Mouse (Mus musculus) stomach, embryonic 14.5 days (tissue): ENCODE measurements around the gene Sdc4. TPM values are rescaled to one million over a fixed set of nuclear protein-coding genes. Genes with fewer than 3 reads are reported as not detected.
A peak's percentile ranks its signal among the peaks of the same experiment; 100 is the strongest.

Experiments
- ATAC-seq: fragments of 200-750 bp; cut with Nextera tagmentation; 2 replicates; pipeline ENCODE4 v1.8.0; 2017; ENCODE audit warnings: low read depth, moderate TSS enrichment; ENCODE audit not compliant: insufficient number of reproducible peaks, insufficient read depth, low FRiP score
- H3K27ac ChIP-seq: fragments of 300-500 bp; sonication (generic); 2 replicates; pipeline ENCODE4 v1.5.1; 2014; ENCODE audit warnings: mild to moderate bottlenecking, low read length, moderate library complexity, mixed read lengths
- H3K27me3 ChIP-seq: fragments of 300-500 bp; sonication (generic); 2 replicates; pipeline ENCODE4 v1.6.1; 2014; ENCODE audit warnings: low read length, control low read depth, mixed read lengths; ENCODE audit not compliant: control insufficient read depth, insufficient read depth
- H3K36me3 ChIP-seq: fragments of 300-500 bp; sonication (generic); 2 replicates; pipeline ENCODE4 v1.6.1; 2014; ENCODE audit warnings: mild to moderate bottlenecking, control low read depth, low read length, moderate library complexity, mixed read lengths; ENCODE audit not compliant: control insufficient read depth, insufficient read depth
- H3K4me1 ChIP-seq: fragments of 300-500 bp; sonication (generic); 2 replicates; pipeline ENCODE4 v1.6.1; 2014; ENCODE audit warnings: low read length, control low read depth, mixed read lengths; ENCODE audit not compliant: control insufficient read depth, insufficient read depth
- H3K4me2 ChIP-seq: fragments of 300-500 bp; sonication (generic); replicated peaks from 2 replicates; pipeline ENCODE4 v1.6.1; 2014; ENCODE audit warnings: low read depth, low read length, control low read depth
- H3K4me3 ChIP-seq: fragments of 300-500 bp; sonication (generic); 2 replicates; pipeline ENCODE4 v1.5.1; 2014; ENCODE audit warnings: low read depth, low read length, control low read depth
- H3K9ac ChIP-seq: fragments of 300-500 bp; sonication (generic); replicated peaks from 2 replicates; pipeline ENCODE4 v1.6.1; 2014; ENCODE audit warnings: low read depth, mild to moderate bottlenecking, control low read depth, low read length, moderate library complexity, mixed read lengths
- H3K9me3 ChIP-seq: fragments of 300-500 bp; sonication (generic); 2 replicates; pipeline ENCODE4 v1.6.1; 2016; ENCODE audit warnings: low read depth, low read length, control low read depth; ENCODE audit not compliant: control insufficient read depth
- WGBS: fragments of 180-500 bp; shearing (Covaris S2); extraction: QIAGEN DNeasy Blood & Tissue Kit; methylation state at CpG from one replicate; pipeline ENCODE4 v1.1.7; 2014; 5-methylcytosine and 5-hydroxymethylcytosine counted together
- polyA plus RNA-seq: library from polyadenylated mRNA; unstranded; fragments of >200 nt; fragmentation: Nextera tagmentation; extraction: Ambion mirVana; gene quantifications from 2 replicates; pipeline ENCODE4 v1.2.1, GENCODE M21; 2014

Sdc4 gene
- polyA plus RNA-seq, 1 experiment from 2014 or later, result 104 TPM

GRCm38 (mm10) chr2:164431676-164432465 is 11.8 kb downstream of the Sdc4 start:
- Histone ChIP-seq H3K36me3 (peaks cover 7% of the 10 kb centered on the region; the same call in 1 of the 2 replicates), H3K9ac (no peak overlapping the region), H3K4me3 (no peak overlapping the region), H3K9me3 (no peaks in the 10 kb centered on the region), H3K27ac (peak overlapping the region; percentile 64), H3K27me3 (no peaks in the 10 kb centered on the region), H3K4me1 (peaks cover 64% of the 10 kb centered on the region), H3K4me2 (peak overlapping the region; percentile 15; the same call in 1 of the 2 replicates)
- 0 out of 2 replicates have a peak, but pooled peaks have one; percentile 30 for ATAC-seq
- 53% methylated on average over 9 of the region's 9 CpGs for WGBS

GRCm38 (mm10) chr2:164430697-164431096 is 13.0 kb downstream of the Sdc4 start:
- peak overlapping the region; percentile 0; the same call in 1 of the 2 replicates for H3K27ac ChIP-seq
- peak overlapping the region; percentile 15; the same call in 1 of the 2 replicates for H3K4me2 ChIP-seq
- H3K9ac ChIP-seq, result no peak overlapping the region
- H3K4me3 ChIP-seq, result 0 out of 2 replicates have a peak overlapping the region, but pooled peaks have one; percentile 1
- H3K9me3 ChIP-seq, result no peaks in the 10 kb centered on the region
- 0 out of 2 replicates have a peak, but pooled peaks have one; percentile 37 for ATAC-seq
- peaks cover 15% of the 10 kb centered on the region; the same call in 1 of the 2 replicates for H3K36me3 ChIP-seq
- H3K4me1 ChIP-seq, result peaks cover 55% of the 10 kb centered on the region
- 8% methylated on average over 7 of the region's 7 CpGs for WGBS
- H3K27me3 ChIP-seq, result no peaks in the 10 kb centered on the region

GRCm38 (mm10) chr2:164429881-164430615 is 13.6 kb downstream of the Sdc4 start:
- Histone ChIP-seq H3K36me3 (peaks cover 20% of the 10 kb centered on the region; the same call in 1 of the 2 replicates), H3K4me3 (no peak overlapping the region), H3K27ac (peak overlapping the region; percentile 0; the same call in 1 of the 2 replicates), H3K9ac (no peak overlapping the region), H3K4me2 (peak overlapping the region; percentile 15; the same call in 1 of the 2 replicates), H3K9me3 (no peaks in the 10 kb centered on the region), H3K27me3 (no peaks in the 10 kb centered on the region), H3K4me1 (peaks cover 49% of the 10 kb centered on the region)
- no peak for ATAC-seq
- WGBS, result 52% methylated on average over 15 of the region's 15 CpGs

- H3K27ac ChIP-seq, result no peak overlapping the region
- WGBS, result 38% methylated on average over 5 of the region's 5 CpGs
- no peak for ATAC-seq
- no peak overlapping the region for H3K4me3 ChIP-seq
- no peaks in the 10 kb centered on the region for H3K9me3 ChIP-seq
- no peak overlapping the region for H3K4me2 ChIP-seq
- peaks cover 33% of the 10 kb centered on the region for H3K4me1 ChIP-seq
- no peak overlapping the region for H3K9ac ChIP-seq
- peaks cover 25% of the 10 kb centered on the region for H3K36me3 ChIP-seq
- no peaks in the 10 kb centered on the region for H3K27me3 ChIP-seq
Measured at GRCm38 (mm10) chr2:164428451-164428850, 15.2 kb downstream of the Sdc4 start.

GRCm38 (mm10) chr2:164426952-164427351 is 16.7 kb downstream of the Sdc4 start:
- WGBS, result 79% methylated on average over 5 of the region's 5 CpGs
- Histone ChIP-seq H3K4me3 (no peak overlapping the region), H3K4me1 (peaks cover 18% of the 10 kb centered on the region), H3K36me3 (peaks cover 27% of the 10 kb centered on the region), H3K4me2 (no peak overlapping the region), H3K27ac (no peak overlapping the region), H3K9ac (no peak overlapping the region), H3K9me3 (no peaks in the 10 kb centered on the region), H3K27me3 (no peaks in the 10 kb centered on the region)
- ATAC-seq, result no peak

GRCm38 (mm10) chr2:164426121-164426520 is 17.6 kb downstream of the Sdc4 start:
- no peak overlapping the region for H3K4me3 ChIP-seq
- peaks cover 9% of the 10 kb centered on the region for H3K4me1 ChIP-seq
- H3K27ac ChIP-seq, result no peak overlapping the region
- ATAC-seq, result no peak
- no peaks in the 10 kb centered on the region for H3K27me3 ChIP-seq
- H3K4me2 ChIP-seq, result no peak overlapping the region
- no peaks in the 10 kb centered on the region for H3K9me3 ChIP-seq
- H3K9ac ChIP-seq, result no peak overlapping the region
- WGBS, result 23% methylated on average over 12 of the region's 12 CpGs
- H3K36me3 ChIP-seq, result peaks cover 27% of the 10 kb centered on the region

- Histone ChIP-seq H3K27me3 (no peaks in the 10 kb centered on the region), H3K9me3 (no peaks in the 10 kb centered on the region), H3K36me3 (peaks cover 27% of the 10 kb centered on the region), H3K27ac (no peak overlapping the region), H3K4me2 (no peak overlapping the region), H3K4me1 (peaks cover 2% of the 10 kb centered on the region), H3K4me3 (no peak overlapping the region), H3K9ac (no peak overlapping the region)
- ATAC-seq, result no peak
- 79% methylated on average over 5 of the region's 5 CpGs for WGBS
Measured at GRCm38 (mm10) chr2:164425401-164425800, 18.3 kb downstream of the Sdc4 start.

- no peak overlapping the region for H3K4me3 ChIP-seq
- WGBS, result 91% methylated on average over 8 of the region's 8 CpGs
- H3K27ac ChIP-seq, result no peak overlapping the region
- H3K4me2 ChIP-seq, result no peak overlapping the region
- no peak for ATAC-seq
- H3K9me3 ChIP-seq, result no peaks in the 10 kb centered on the region
- H3K36me3 ChIP-seq, result peaks cover 23% of the 10 kb centered on the region
- no peak overlapping the region for H3K9ac ChIP-seq
- H3K27me3 ChIP-seq, result no peaks in the 10 kb centered on the region
- no peaks in the 10 kb centered on the region for H3K4me1 ChIP-seq
Measured at GRCm38 (mm10) chr2:164424406-164424805, 19.3 kb downstream of the Sdc4 start.
